Mouse (Mus musculus) E14TG2a.4 (cell line): ENCODE measurements around the gene Zfp566.

Experiments
- H3K27me3 ChIP-seq: 2 replicates; pipeline ENCODE4 v1.6.1; 2014; ENCODE audit warnings: low read length, control low read depth; ENCODE audit not compliant: insufficient read depth
- H3K36me3 ChIP-seq: 2 replicates; pipeline ENCODE4 v1.6.1; 2014; ENCODE audit warnings: low read length, control low read depth; ENCODE audit not compliant: insufficient read depth
- H3K4me1 ChIP-seq: replicated peaks from 2 replicates; pipeline ENCODE4 v1.6.1; 2014; ENCODE audit warnings: low read depth, low read length, control low read depth
- H3K4me3 ChIP-seq: replicated peaks from 2 replicates; pipeline ENCODE4 v1.5.1; 2014; ENCODE audit warnings: mild to moderate bottlenecking, low read length
- H3K9me3 ChIP-seq: 2 replicates; pipeline ENCODE4 v1.6.1; 2014; ENCODE audit warnings: low read length, control low read depth
- CTCF ChIP-seq: conservative IDR thresholded peaks from 2 replicates; pipeline ENCODE4 v1.5.1; 2014; ENCODE audit warnings: low read length
- NANOG ChIP-seq: IDR thresholded peaks from 2 replicates; pipeline ENCODE4 v1.6.1; 2014; ENCODE audit warnings: borderline replicate concordance, low read length, mixed read lengths
- POU5F1 ChIP-seq: IDR thresholded peaks from 2 replicates; pipeline ENCODE4 v1.6.1; 2014; ENCODE audit warnings: low read length, borderline replicate concordance

Zfp566 gene

GRCm38 (mm10) chr7:30072146-30073028, 17.9 kb downstream of the Zfp566 start, which contains the start of gene Zfp82:
Zfp82 (minus strand) TSS chr7:30072900.
- H3K27me3 ChIP-seq, result no peaks in the 10 kb centered on the region
- TF ChIP-seq NANOG (no peak), POU5F1 (no peak), CTCF (no peak)

GRCm38 (mm10) chr7:30064622-30065021, 25.7 kb downstream of the Zfp566 start:
- no peak for TF ChIP-seq NANOG
- TF ChIP-seq CTCF, result peak; percentile 71
- no peaks in the 10 kb centered on the region for H3K27me3 ChIP-seq
- H3K4me1 ChIP-seq, result peaks cover 21% of the 10 kb centered on the region
- peaks cover 68% of the 10 kb centered on the region for H3K36me3 ChIP-seq
- peaks cover under 1% of the 10 kb centered on the region; the same call in 1 of the 2 replicates for H3K9me3 ChIP-seq
- no peak overlapping the region for H3K4me3 ChIP-seq

More at GRCm38 (mm10) chr7:30072146-30073028, 17.9 kb downstream of the Zfp566 start, which contains the start of gene Zfp82:
- H3K4me1 ChIP-seq, result peaks cover 12% of the 10 kb centered on the region
- peaks cover 51% of the 10 kb centered on the region for H3K36me3 ChIP-seq
- peak within 1 kb of the TSS; percentile 96 for H3K4me3 ChIP-seq
- H3K9me3 ChIP-seq, result no peaks in the 10 kb centered on the region

- peak; percentile 95 for TF ChIP-seq CTCF
- TF ChIP-seq POU5F1, result no peak
- Histone ChIP-seq H3K36me3 (peaks cover 68% of the 10 kb centered on the region), H3K4me3 (peak overlapping the region; percentile 18; the same call in 1 of the 2 replicates), H3K9me3 (peaks cover 5% of the 10 kb centered on the region; the same call in 1 of the 2 replicates), H3K4me1 (peaks cover 21% of the 10 kb centered on the region), H3K27me3 (no peaks in the 10 kb centered on the region)
Measured at GRCm38 (mm10) chr7:30062478-30062877, 27.8 kb downstream of the Zfp566 start.

GRCm38 (mm10) chr7:30060341-30060740, 30.0 kb downstream of the Zfp566 start:
- Histone ChIP-seq H3K4me1 (peaks cover 20% of the 10 kb centered on the region), H3K27me3 (no peaks in the 10 kb centered on the region), H3K9me3 (peaks cover 5% of the 10 kb centered on the region; the same call in 1 of the 2 replicates), H3K4me3 (no peak overlapping the region), H3K36me3 (peaks cover 74% of the 10 kb centered on the region)
- TF ChIP-seq POU5F1, result no peak
- TF ChIP-seq NANOG, result no peak
- no peak for TF ChIP-seq CTCF

- TF ChIP-seq NANOG (no peak), CTCF (no peak), POU5F1 (no peak)
- Histone ChIP-seq H3K36me3 (peaks cover 30% of the 10 kb centered on the region), H3K27me3 (no peaks in the 10 kb centered on the region), H3K9me3 (no peaks in the 10 kb centered on the region), H3K4me3 (no peak overlapping the region), H3K4me1 (peaks cover 17% of the 10 kb centered on the region)
Measured at GRCm38 (mm10) chr7:30053591-30053990, 36.7 kb downstream of the Zfp566 start.

GRCm38 (mm10) chr7:30050882-30051548, 39.3 kb downstream of the Zfp566 start, which contains the start of gene Zfp14:
Zfp14 (minus strand) TSS chr7:30051380.
- H3K4me3 ChIP-seq, result peak within 1 kb of the TSS; percentile 88
- no peaks in the 10 kb centered on the region for H3K9me3 ChIP-seq
- H3K27me3 ChIP-seq, result no peaks in the 10 kb centered on the region
- H3K4me1 ChIP-seq, result peaks cover 17% of the 10 kb centered on the region
- H3K36me3 ChIP-seq, result peaks cover 9% of the 10 kb centered on the region
- TF ChIP-seq NANOG (no peak), POU5F1 (no peak), CTCF (no peak)

- Histone ChIP-seq H3K4me3 (no peak overlapping the region), H3K27me3 (no peaks in the 10 kb centered on the region), H3K4me1 (peaks cover 14% of the 10 kb centered on the region), H3K36me3 (peaks cover 13% of the 10 kb centered on the region), H3K9me3 (no peaks in the 10 kb centered on the region)
- TF ChIP-seq CTCF (no peak), POU5F1 (no peak), NANOG (no peak)
Measured at GRCm38 (mm10) chr7:30048126-30048525, 42.2 kb downstream of the Zfp566 start.

- TF ChIP-seq CTCF, result no peak
- no peak for TF ChIP-seq POU5F1
- no peak for TF ChIP-seq NANOG
- Histone ChIP-seq H3K4me1 (peaks cover 7% of the 10 kb centered on the region), H3K36me3 (peaks cover 25% of the 10 kb centered on the region), H3K4me3 (no peak overlapping the region), H3K9me3 (no peaks in the 10 kb centered on the region), H3K27me3 (no peaks in the 10 kb centered on the region)
Measured at GRCm38 (mm10) chr7:30044354-30044753, 46.0 kb downstream of the Zfp566 start.
